Mouse (Mus musculus) embryo, embryonic 9.5 days (tissue): ENCODE data around the gene Ptpn13.

Experiments
- DNase-seq: peaks from one replicate; pipeline ENCODE4 v3.0.0-alpha.2; 2017; ENCODE audit errors: extremely low spot score

Ptpn13 gene

GRCm38 (mm10) chr5:103518797-103519468 is 93.9 kb downstream of the Ptpn13 start:
- DNase-seq: no peak

GRCm38 (mm10) chr5:103522371-103522770 is 97.4 kb downstream of the Ptpn13 start:
- DNase-seq: peak; percentile 23

- no peak for DNase-seq
Measured at GRCm38 (mm10) chr5:103526668-103527436, 101.9 kb downstream of the Ptpn13 start.

- no peak for DNase-seq
Measured at GRCm38 (mm10) chr5:103527437-103527718, 102.4 kb downstream of the Ptpn13 start.

GRCm38 (mm10) chr5:103530214-103530613 is 105.2 kb downstream of the Ptpn13 start:
- DNase-seq: no peak

- DNase-seq: no peak
Measured at GRCm38 (mm10) chr5:103532841-103533390, 107.9 kb downstream of the Ptpn13 start.

GRCm38 (mm10) chr5:103534454-103534853 is 109.5 kb downstream of the Ptpn13 start:
- no peak for DNase-seq

- DNase-seq: no peak
Measured at GRCm38 (mm10) chr5:103537429-103537828, 112.4 kb downstream of the Ptpn13 start.

GRCm38 (mm10) chr5:103540612-103541011 is 115.6 kb downstream of the Ptpn13 start:
- no peak for DNase-seq

GRCm38 (mm10) chr5:103541136-103541535 is 116.1 kb downstream of the Ptpn13 start:
- no peak for DNase-seq

GRCm38 (mm10) chr5:103541542-103541941 is 116.5 kb downstream of the Ptpn13 start:
- no peak for DNase-seq

GRCm38 (mm10) chr5:103545381-103546000 is 120.5 kb downstream of the Ptpn13 start:
- DNase-seq: no peak

- no peak for DNase-seq
Measured at GRCm38 (mm10) chr5:103554769-103555168, 129.8 kb downstream of the Ptpn13 start.

- DNase-seq: no peak
Measured at GRCm38 (mm10) chr5:103560546-103560945, 135.6 kb downstream of the Ptpn13 start.

- no peak for DNase-seq
Measured at GRCm38 (mm10) chr5:103568034-103568433, 143.0 kb downstream of the Ptpn13 start.

GRCm38 (mm10) chr5:103569446-103569845 is 144.5 kb downstream of the Ptpn13 start:
- no peak for DNase-seq

- DNase-seq: no peak
Measured at GRCm38 (mm10) chr5:103579680-103580420, 154.9 kb downstream of the Ptpn13 start.

- peak; percentile 29 for DNase-seq
Measured at GRCm38 (mm10) chr5:103587219-103587618, 162.2 kb downstream of the Ptpn13 start.

- no peak for DNase-seq
Measured at GRCm38 (mm10) chr5:103591846-103592245, 166.9 kb downstream of the Ptpn13 start.

GRCm38 (mm10) chr5:103592706-103593105 is 167.7 kb downstream of the Ptpn13 start:
- DNase-seq: no peak

GRCm38 (mm10) chr5:103593575-103593974 is 168.6 kb downstream of the Ptpn13 start:
- DNase-seq: no peak
